Mouse (Mus musculus): ENCODE measurements around the gene 2310022B05Rik. TPM values are rescaled to one million over a fixed set of nuclear protein-coding genes. Genes with fewer than 3 reads are reported as not detected.

The 2310022B05Rik gene
- polyA plus RNA-seq, 1 experiment: 47.9 TPM

GRCm38 (mm10) chr8:124631966-124632365 is 31.2 kb downstream of the 2310022B05Rik start:
- no peaks in the 10 kb centered on the region; the same call in 1 of the 2 replicates for H3K4me1 ChIP-seq (ENCODE audit: control insufficient read depth, insufficient read depth, low read length)
- 35% methylated on average over 7 of the region's 7 CpGs for WGBS
- no peak overlapping the region for H3K27ac ChIP-seq (ENCODE audit: insufficient read depth, low read depth, low read length)
- H3K4me3 ChIP-seq (ENCODE audit: insufficient read depth, low read depth, low read length): no peak overlapping the region
- H3K27me3 ChIP-seq (replicated peaks; ENCODE audit: control insufficient read depth, insufficient read depth, low read length): no peaks in the 10 kb centered on the region
- no peak for TF ChIP-seq CTCF (conservative IDR thresholded peaks at IDR 0.05; ENCODE audit: insufficient read depth, insufficient read length, low read depth, low read length)
- no peak for TF ChIP-seq POLR2A (IDR thresholded peaks at IDR 0.05; ENCODE audit: low read depth, low read length)
- no peak for DNase-seq
- H3K36me3 ChIP-seq (ENCODE audit: control insufficient read depth, insufficient read depth, low read length): no peaks in the 10 kb centered on the region

GRCm38 (mm10) chr8:124630891-124631290 is 32.3 kb downstream of the 2310022B05Rik start:
- DNase-seq: no peak
- no peak overlapping the region for H3K4me3 ChIP-seq (ENCODE audit: insufficient read depth, low read depth, low read length)
- H3K27me3 ChIP-seq (replicated peaks; ENCODE audit: control insufficient read depth, insufficient read depth, low read length): no peaks in the 10 kb centered on the region
- H3K4me1 ChIP-seq (ENCODE audit: control insufficient read depth, insufficient read depth, low read length): no peaks in the 10 kb centered on the region; the same call in 1 of the 2 replicates
- TF ChIP-seq CTCF (conservative IDR thresholded peaks at IDR 0.05; ENCODE audit: insufficient read depth, insufficient read length, low read depth, low read length) (no peak), POLR2A (IDR thresholded peaks at IDR 0.05; ENCODE audit: low read depth, low read length) (no peak)
- 78% methylated on average over 4 of the region's 4 CpGs for WGBS
- no peaks in the 10 kb centered on the region for H3K36me3 ChIP-seq (ENCODE audit: control insufficient read depth, insufficient read depth, low read length)
- H3K27ac ChIP-seq (ENCODE audit: insufficient read depth, low read depth, low read length): no peak overlapping the region

- 75% methylated on average over 6 of the region's 6 CpGs for WGBS
- no peak overlapping the region for H3K27ac ChIP-seq (ENCODE audit: insufficient read depth, low read depth, low read length)
- no peaks in the 10 kb centered on the region for H3K36me3 ChIP-seq (ENCODE audit: control insufficient read depth, insufficient read depth, low read length)
- no peak overlapping the region for H3K4me3 ChIP-seq (ENCODE audit: insufficient read depth, low read depth, low read length)
- TF ChIP-seq CTCF (conservative IDR thresholded peaks at IDR 0.05; ENCODE audit: insufficient read depth, insufficient read length, low read depth, low read length) (no peak), POLR2A (IDR thresholded peaks at IDR 0.05; ENCODE audit: low read depth, low read length) (no peak)
- H3K27me3 ChIP-seq (replicated peaks; ENCODE audit: control insufficient read depth, insufficient read depth, low read length): no peaks in the 10 kb centered on the region
- DNase-seq: peak; percentile 36
- H3K4me1 ChIP-seq (ENCODE audit: control insufficient read depth, insufficient read depth, low read length): no peaks in the 10 kb centered on the region; the same call in 1 of the 2 replicates
Measured at GRCm38 (mm10) chr8:124630489-124630888, 32.7 kb downstream of the 2310022B05Rik start.

- no peaks in the 10 kb centered on the region for H3K4me1 ChIP-seq (ENCODE audit: control insufficient read depth, insufficient read depth, low read length)
- H3K4me3 ChIP-seq (ENCODE audit: insufficient read depth, low read depth, low read length): no peak overlapping the region
- H3K27me3 ChIP-seq (replicated peaks; ENCODE audit: control insufficient read depth, insufficient read depth, low read length): no peaks in the 10 kb centered on the region
- 94% methylated on average over 9 of the region's 9 CpGs for WGBS
- TF ChIP-seq POLR2A (IDR thresholded peaks at IDR 0.05; ENCODE audit: low read depth, low read length): no peak
- no peak for TF ChIP-seq CTCF (conservative IDR thresholded peaks at IDR 0.05; ENCODE audit: insufficient read depth, insufficient read length, low read depth, low read length)
- no peaks in the 10 kb centered on the region for H3K36me3 ChIP-seq (ENCODE audit: control insufficient read depth, insufficient read depth, low read length)
- DNase-seq: no peak
- no peak overlapping the region for H3K27ac ChIP-seq (ENCODE audit: insufficient read depth, low read depth, low read length)
Measured at GRCm38 (mm10) chr8:124626251-124626650, 36.9 kb downstream of the 2310022B05Rik start.

GRCm38 (mm10) chr8:124621255-124621654 is 41.9 kb downstream of the 2310022B05Rik start:
- 76% methylated on average over 5 of the region's 5 CpGs for WGBS
- TF ChIP-seq POLR2A (IDR thresholded peaks at IDR 0.05; ENCODE audit: low read depth, low read length): no peak
- no peak for TF ChIP-seq CTCF (conservative IDR thresholded peaks at IDR 0.05; ENCODE audit: insufficient read depth, insufficient read length, low read depth, low read length)
- H3K4me1 ChIP-seq (ENCODE audit: control insufficient read depth, insufficient read depth, low read length): no peaks in the 10 kb centered on the region
- H3K27ac ChIP-seq (ENCODE audit: insufficient read depth, low read depth, low read length): no peak overlapping the region
- DNase-seq: no peak
- no peaks in the 10 kb centered on the region for H3K36me3 ChIP-seq (ENCODE audit: control insufficient read depth, insufficient read depth, low read length)
- no peaks in the 10 kb centered on the region for H3K27me3 ChIP-seq (replicated peaks; ENCODE audit: control insufficient read depth, insufficient read depth, low read length)
- no peak overlapping the region for H3K4me3 ChIP-seq (ENCODE audit: insufficient read depth, low read depth, low read length)

GRCm38 (mm10) chr8:124618252-124618651 is 44.9 kb downstream of the 2310022B05Rik start:
- Histone ChIP-seq H3K4me1 (ENCODE audit: control insufficient read depth, insufficient read depth, low read length) (no peaks in the 10 kb centered on the region), H3K4me3 (ENCODE audit: insufficient read depth, low read depth, low read length) (no peak overlapping the region), H3K27ac (ENCODE audit: insufficient read depth, low read depth, low read length) (no peak overlapping the region), H3K27me3 (replicated peaks; ENCODE audit: control insufficient read depth, insufficient read depth, low read length) (no peaks in the 10 kb centered on the region), H3K36me3 (ENCODE audit: control insufficient read depth, insufficient read depth, low read length) (no peaks in the 10 kb centered on the region)
- TF ChIP-seq CTCF (conservative IDR thresholded peaks at IDR 0.05; ENCODE audit: insufficient read depth, insufficient read length, low read depth, low read length) (no peak), POLR2A (IDR thresholded peaks at IDR 0.05; ENCODE audit: low read depth, low read length) (no peak)
- DNase-seq: no peak
- 41% methylated on average over 9 of the region's 9 CpGs for WGBS

GRCm38 (mm10) chr8:124617266-124617869 is 45.8 kb downstream of the 2310022B05Rik start:
- Histone ChIP-seq H3K4me3 (ENCODE audit: insufficient read depth, low read depth, low read length) (peak overlapping the region; percentile 37), H3K27ac (ENCODE audit: insufficient read depth, low read depth, low read length) (no peak overlapping the region), H3K27me3 (replicated peaks; ENCODE audit: control insufficient read depth, insufficient read depth, low read length) (no peaks in the 10 kb centered on the region), H3K4me1 (ENCODE audit: control insufficient read depth, insufficient read depth, low read length) (no peaks in the 10 kb centered on the region), H3K36me3 (ENCODE audit: control insufficient read depth, insufficient read depth, low read length) (no peaks in the 10 kb centered on the region)
- TF ChIP-seq CTCF (conservative IDR thresholded peaks at IDR 0.05; ENCODE audit: insufficient read depth, insufficient read length, low read depth, low read length) (peak; percentile 87), POLR2A (IDR thresholded peaks at IDR 0.05; ENCODE audit: low read depth, low read length) (no peak)
- DNase-seq: peak; percentile 79
- 8% methylated on average over 17 of the region's 17 CpGs for WGBS

All from kidney, adult 2 months (tissue).